ENCODE assay signal across 11 mouse cellular contexts in the genomic region with DNA sequence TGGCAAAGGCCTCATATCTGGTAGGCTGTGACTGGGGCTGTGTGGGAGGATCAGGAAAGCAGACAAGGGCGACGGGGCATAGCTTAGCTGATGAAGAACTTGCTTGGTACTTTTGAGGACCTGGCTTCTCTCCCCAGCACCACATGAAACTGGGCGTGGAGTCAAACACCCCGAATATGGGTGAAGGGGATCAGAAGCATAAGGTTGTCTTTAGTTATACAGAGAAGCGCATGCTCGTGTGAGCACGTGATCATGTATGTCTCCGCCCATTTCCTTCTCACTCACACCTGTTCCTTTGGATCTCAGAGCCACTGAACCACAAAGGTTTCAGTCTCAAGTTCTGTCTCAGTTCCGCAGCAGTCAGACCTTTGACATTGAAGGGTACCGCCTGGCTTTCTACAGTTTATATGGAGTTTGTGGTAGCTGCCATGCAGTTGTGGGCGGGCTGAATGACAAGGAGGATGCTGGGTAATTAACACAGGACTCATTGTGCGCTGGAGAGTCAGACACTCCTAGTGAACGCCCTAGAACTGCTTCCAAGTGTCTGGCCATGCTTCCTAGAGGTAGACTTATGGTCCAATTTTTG. TPM values are rescaled to one million over a fixed set of nuclear protein-coding genes. Genes with fewer than 3 reads are reported as not detected.
DNase-seq lines count a peak whose midpoint lies in the region; ATAC-seq and TF ChIP-seq lines count a peak whose summit lies in the region.
"Had no signal": no experiment of that assay in that cellular context is flagged by ENCODE, and none has a peak within 500 bp of the region (broad histone marks: within the 10 kb centered on the region; RNA-seq: fewer than 3 reads in every experiment).

No protein-coding gene starts in this region.

- TF ChIP-seq POLR2A in liver, adult 2 months (IDR thresholded peaks at IDR 0.05; ENCODE audit: extremely low read depth, insufficient read depth, low read length) = no peak

- no peak overlapping the region for H3K9ac ChIP-seq in liver, adult 2 months (ENCODE audit: low read depth, low read length)
- no peak overlapping the region for H3K9ac ChIP-seq in liver, embryonic 12.5 days
- H3K9ac ChIP-seq: forebrain, embryonic 15.5 days; limb, embryonic 12.5 days; neural tube, embryonic 15.5 days had no signal

- no peak overlapping the region for H3K4me2 ChIP-seq in liver, embryonic 12.5 days
- H3K4me2 ChIP-seq: forebrain, embryonic 15.5 days; limb, embryonic 12.5 days; neural tube, embryonic 15.5 days had no signal

- peak; percentile 16 for DNase-seq in liver, adult 2 months (ENCODE audit: extremely low read depth, low read depth, low spot score)
- peak; percentile 86 for DNase-seq in thymus, postnatal 25 days
- DNase-seq in left cerebral cortex, adult 18-20 months (ENCODE audit: low spot score in 2 of 2) = no peak
- no peak for DNase-seq in adrenal gland, postnatal 10 days
- no peak for DNase-seq in layer of hippocampus, adult 9-11 months

- no peaks in the 10 kb centered on the region for H3K36me3 ChIP-seq in liver, adult 2 months (ENCODE audit: control insufficient read depth, insufficient read depth, low read length)
- H3K36me3 ChIP-seq in liver, embryonic 12.5 days = no peaks in the 10 kb centered on the region
- H3K36me3 ChIP-seq: forebrain, embryonic 15.5 days; limb, embryonic 12.5 days; neural tube, embryonic 15.5 days had no signal

- ATAC-seq in liver, embryonic 12.5 days = no peak
- peak; percentile 30 to 63 for ATAC-seq in hematopoietic stem cell, adult 5-6 weeks (replicated peaks in 1 of 2; ENCODE audit: insufficient read depth in 1 of 2, low FRiP score in 2 of 2, low TSS enrichment in 1 of 2, low read depth in 1 of 2, poor library complexity in 2 of 2, severe bottlenecking in 2 of 2)
- peak; percentile 57 for ATAC-seq in megakaryocyte, adult 5-6 weeks (ENCODE audit: poor library complexity, severe bottlenecking)
- ATAC-seq: forebrain, embryonic 15.5 days had no signal

- no peaks in the 10 kb centered on the region for H3K9me3 ChIP-seq in liver, embryonic 12.5 days (replicated peaks)
- H3K9me3 ChIP-seq: forebrain, embryonic 15.5 days; limb, embryonic 12.5 days; neural tube, embryonic 15.5 days had no signal

- 80% methylated on average over 13 of the region's 13 CpGs for WGBS in liver, adult 2 months
- WGBS in liver, embryonic 12.5 days (ENCODE audit: insufficient replicate concordance) = 59% methylated on average over 13 of the region's 13 CpGs

- peak overlapping the region; percentile 53 for H3K27ac ChIP-seq in liver, adult 2 months (replicated peaks; ENCODE audit: insufficient read depth, low read depth, low read length)
- no peak overlapping the region for H3K27ac ChIP-seq in liver, embryonic 12.5 days
- H3K27ac ChIP-seq: forebrain, embryonic 15.5 days; limb, embryonic 12.5 days; neural tube, embryonic 15.5 days had no signal

- H3K4me3 ChIP-seq in liver, adult 2 months (ENCODE audit: insufficient read depth, low read depth, low read length) = no peak overlapping the region
- no peak overlapping the region for H3K4me3 ChIP-seq in liver, embryonic 12.5 days
- H3K4me3 ChIP-seq: forebrain, embryonic 15.5 days; limb, embryonic 12.5 days; neural tube, embryonic 15.5 days had no signal

- no peaks in the 10 kb centered on the region for H3K4me1 ChIP-seq in liver, adult 2 months (ENCODE audit: control insufficient read depth, insufficient read depth, low read length)
- H3K4me1 ChIP-seq in liver, embryonic 12.5 days = peaks cover 29% of the 10 kb centered on the region

- TF ChIP-seq CTCF in liver, adult 2 months (IDR thresholded peaks at IDR 0.05; ENCODE audit: low read depth, low read length) = no peak

- H3K79me2 ChIP-seq in liver, adult 2 months (ENCODE audit: control insufficient read depth, insufficient read depth, low read length) = no peaks in the 10 kb centered on the region

- H3K27me3 ChIP-seq in liver, adult 2 months (ENCODE audit: control insufficient read depth, insufficient read depth, low read length) = no peaks in the 10 kb centered on the region
- H3K27me3 ChIP-seq in liver, embryonic 12.5 days (replicated peaks) = peaks cover 23% of the 10 kb centered on the region
- H3K27me3 ChIP-seq: forebrain, embryonic 15.5 days had no signal

RNA-seq across cellular contexts. Expression of gene Traf1, which starts 1.9 kb away (rescaled TPM):
- total RNA-seq in liver, adult 2 months (2014; rRNA removed) = 0.55 and 1.2 TPM in 2 replicates
- 0.75 and 1.2 TPM in 2 replicates for polyA plus RNA-seq in liver, adult 2 months (2012; rRNA removed)
- 0.12 and 0.27 TPM in 2 replicates for polyA plus RNA-seq in liver, embryonic 12.5 days (2016; fragmentation: Nextera tagmentation; extraction: Ambion mirVana)
- 6.3 and 11.3 TPM in 2 replicates for total RNA-seq in hematopoietic stem cell, adult 5-6 weeks (2017)
- total RNA-seq in megakaryocyte, adult 5-6 weeks (2015) = 1.5 and 3.1 TPM in 2 replicates
- 2.5 and 3.2 TPM in 2 replicates for total RNA-seq in megakaryocyte, adult 5-6 weeks (2017)
- 1 to 10 TPM; 1.5 to 3.1 TPM for total RNA-seq in left cerebral cortex, adult 18-20 months (2021)
- 1 to 10 TPM; 3.5 to 3.7 TPM for total RNA-seq in adrenal gland, postnatal 10 days (2021)

RNA-seq across cellular contexts. Expression of gene Phf19, which starts 49.6 kb away (rescaled TPM):
- total RNA-seq in liver, adult 2 months (2014; rRNA removed) = 0.20 and 0.55 TPM in 2 replicates
- 0.21 and 0.61 TPM in 2 replicates for polyA plus RNA-seq in liver, adult 2 months (2012; rRNA removed)
- polyA plus RNA-seq in liver, embryonic 12.5 days (2016; fragmentation: Nextera tagmentation; extraction: Ambion mirVana) = 3.1 and 3.7 TPM in 2 replicates
- total RNA-seq in hematopoietic stem cell, adult 5-6 weeks (2017) = 5.7 and 10.0 TPM in 2 replicates
- 7.2 and 9.8 TPM in 2 replicates for total RNA-seq in megakaryocyte, adult 5-6 weeks (2015)
- 6.4 and 14.0 TPM in 2 replicates for total RNA-seq in megakaryocyte, adult 5-6 weeks (2017)
- total RNA-seq in left cerebral cortex, adult 18-20 months (2021) = 1 to 10 TPM in 1 of 2 experiments, under 1 TPM in 1; 0.87 to 1.3 TPM
- total RNA-seq in adrenal gland, postnatal 10 days (2021) = 1 to 10 TPM; 5.8 to 7.6 TPM

Comparison
In these comparisons a context has a peak if more than half of its experiments do, and no peak if none do; other contexts are left out.
1. DNase-seq: peak in liver, adult 2 months (single experiment) and thymus, postnatal 25 days (single experiment); none in left cerebral cortex, adult 18-20 months (0 of 2), adrenal gland, postnatal 10 days (single experiment) and layer of hippocampus, adult 9-11 months (single experiment).